Comparison of ENCODE assay signal across 8 mouse cellular contexts in genomic region chr3:116340950-116341624, GRCm38 (mm10).
DNase-seq lines count a peak whose midpoint lies in the region; ATAC-seq and TF ChIP-seq lines count a peak whose summit lies in the region.

No protein-coding gene starts in this region.

- H3K9me3 ChIP-seq in heart, embryonic 15.5 days (replicated peaks), result no peaks in the 10 kb centered on the region
- H3K9me3 ChIP-seq in liver, embryonic 12.5 days (replicated peaks), result no peaks in the 10 kb centered on the region
- no peaks in the 10 kb centered on the region for H3K9me3 ChIP-seq in stomach, postnatal 0 days (ENCODE audit: control insufficient read depth, low read length)

- 0 out of 2 replicates have a peak overlapping the region, but pooled peaks have one; percentile 10 for H3K9ac ChIP-seq in heart, embryonic 15.5 days
- H3K9ac ChIP-seq in liver, embryonic 12.5 days, result no peak overlapping the region
- no peak overlapping the region for H3K9ac ChIP-seq in stomach, postnatal 0 days (ENCODE audit: low read length)

- H3K4me1 ChIP-seq in bone marrow macrophage, adult 2 months (ENCODE audit: control insufficient read depth, insufficient read depth, low read length), result no peaks in the 10 kb centered on the region
- H3K4me1 ChIP-seq in embryonic fibroblast, embryonic 13.5 days (ENCODE audit: control insufficient read depth, insufficient read depth, low read length), result no peaks in the 10 kb centered on the region
- no peaks in the 10 kb centered on the region for H3K4me1 ChIP-seq in heart, embryonic 15.5 days (replicated peaks)
- H3K4me1 ChIP-seq in liver, embryonic 12.5 days, result peaks cover 7% of the 10 kb centered on the region; the same call in 1 of the 2 replicates
- H3K4me1 ChIP-seq in stomach, postnatal 0 days (replicated peaks; ENCODE audit: control insufficient read depth, insufficient read depth), result no peaks in the 10 kb centered on the region

- H3K27me3 ChIP-seq in heart, embryonic 15.5 days, result no peaks in the 10 kb centered on the region
- H3K27me3 ChIP-seq in liver, embryonic 12.5 days (replicated peaks), result no peaks in the 10 kb centered on the region
- no peaks in the 10 kb centered on the region for H3K27me3 ChIP-seq in stomach, postnatal 0 days (ENCODE audit: control insufficient read depth, insufficient read depth, low read length)

- peak; percentile 53 to 68 for DNase-seq in CD8-positive naive resting alpha-beta T cell, adult 2 months (ENCODE audit: low read depth in 2 of 2, low spot score in 2 of 2)
- DNase-seq in kidney, postnatal 10 days, result peak; percentile 85
- peak; percentile 55 to 63 for DNase-seq in natural killer cell, adult 2 months (ENCODE audit: low spot score in 2 of 2)
- peak; percentile 84 for DNase-seq in stomach, postnatal 0 days (ENCODE audit: low spot score)

- H3K4me2 ChIP-seq in heart, embryonic 15.5 days, result peak overlapping the region; percentile 31
- peak overlapping the region; percentile 33; the same call in 1 of the 2 replicates for H3K4me2 ChIP-seq in liver, embryonic 12.5 days
- H3K4me2 ChIP-seq in stomach, postnatal 0 days (replicated peaks; ENCODE audit: low read depth), result peak overlapping the region; percentile 21; the same call in 1 of the 2 replicates

- 0 out of 2 replicates have a peak, but pooled peaks have one; percentile 50 for ATAC-seq in heart, embryonic 15.5 days (replicated peaks; ENCODE audit: insufficient number of reproducible peaks, insufficient read depth, low FRiP score, low read depth)
- peak; percentile 76 for ATAC-seq in liver, embryonic 12.5 days
- peak; percentile 89 for ATAC-seq in stomach, postnatal 0 days (ENCODE audit: low FRiP score, low TSS enrichment)

- H3K36me3 ChIP-seq in heart, embryonic 15.5 days, result no peaks in the 10 kb centered on the region
- H3K36me3 ChIP-seq in liver, embryonic 12.5 days, result no peaks in the 10 kb centered on the region
- H3K36me3 ChIP-seq in stomach, postnatal 0 days (ENCODE audit: control insufficient read depth, insufficient read depth, low read length), result no peaks in the 10 kb centered on the region

- no peak overlapping the region for H3K27ac ChIP-seq in bone marrow macrophage, adult 2 months (ENCODE audit: insufficient read depth, low read depth, low read length)
- H3K27ac ChIP-seq in embryonic fibroblast, embryonic 13.5 days (ENCODE audit: insufficient read depth, low read length), result no peak overlapping the region
- H3K27ac ChIP-seq in heart, embryonic 15.5 days, result no peak overlapping the region
- no peak overlapping the region for H3K27ac ChIP-seq in liver, embryonic 12.5 days
- H3K27ac ChIP-seq in stomach, postnatal 0 days (replicated peaks), result peak overlapping the region; percentile 10; the same call in 1 of the 2 replicates

- 45% methylated on average over 19 of the region's 19 CpGs for WGBS in heart, embryonic 15.5 days
- 46% methylated on average over 19 of the region's 19 CpGs for WGBS in liver, embryonic 12.5 days (ENCODE audit: insufficient replicate concordance)
- 41% methylated on average over 19 of the region's 19 CpGs for WGBS in stomach, postnatal 0 days

- TF ChIP-seq CTCF in bone marrow macrophage, adult 2 months (IDR thresholded peaks at IDR 0.05; ENCODE audit: low read depth, low read length), result peak; percentile 45
- TF ChIP-seq CTCF in embryonic fibroblast, embryonic 13.5 days (IDR thresholded peaks at IDR 0.05; ENCODE audit: borderline replicate concordance, insufficient read depth, low read length), result peak; percentile 79; the same call in 1 of the 2 replicates
- peak; percentile 97 for TF ChIP-seq CTCF in stomach, postnatal 0 days (IDR thresholded peaks at IDR 0.05; ENCODE audit: low read depth)

- peak overlapping the region; percentile 10 for H3K4me3 ChIP-seq in bone marrow macrophage, adult 2 months (ENCODE audit: insufficient read depth, low read length)
- no peak overlapping the region for H3K4me3 ChIP-seq in embryonic fibroblast, embryonic 13.5 days (ENCODE audit: insufficient read depth, low read length)
- peak overlapping the region; percentile 23 for H3K4me3 ChIP-seq in heart, embryonic 15.5 days
- H3K4me3 ChIP-seq in liver, embryonic 12.5 days, result no peak overlapping the region; the same call in 1 of the 2 replicates
- peak overlapping the region; percentile 12; the same call in 1 of the 2 replicates for H3K4me3 ChIP-seq in stomach, postnatal 0 days (ENCODE audit: low read depth, low read length)

- TF ChIP-seq POLR2A in bone marrow macrophage, adult 2 months (IDR thresholded peaks at IDR 0.05; ENCODE audit: borderline replicate concordance, low read depth, low read length), result no peak
- no peak for TF ChIP-seq POLR2A in embryonic fibroblast, embryonic 13.5 days (IDR thresholded peaks at IDR 0.05; ENCODE audit: low read depth, low read length)

- no peak for TF ChIP-seq EP300 in stomach, postnatal 0 days (optimal IDR thresholded peaks at IDR 0.05)

Comparison
In these comparisons a context has a peak if more than half of its experiments do, and no peak if none do; other contexts are left out.
1. H3K4me3 ChIP-seq: peak in bone marrow macrophage, adult 2 months (single experiment), heart, embryonic 15.5 days (single experiment) and stomach, postnatal 0 days (single experiment); none in embryonic fibroblast, embryonic 13.5 days (single experiment) and liver, embryonic 12.5 days (single experiment).
2. CTCF ChIP-seq: peak in every context shown above with its lines; median percentile 97 in stomach, postnatal 0 days; 79 in embryonic fibroblast, embryonic 13.5 days; 45 in bone marrow macrophage, adult 2 months.
3. Peak in every context shown above with its lines, with median percentiles within 50 percentile points of each other: DNase-seq, ATAC-seq and H3K4me2 ChIP-seq.